Mouse (Mus musculus) cerebellum, adult 9-10 months (tissue): ENCODE measurements around the gene Gtf3c4.
A peak's percentile ranks its signal among the peaks of the same experiment; 100 is the strongest.

ENCODE experiments used
- DNase-seq: peaks from one replicate; pipeline ENCODE4 v3.0.0; 2022

Gtf3c4 gene

DNA sequence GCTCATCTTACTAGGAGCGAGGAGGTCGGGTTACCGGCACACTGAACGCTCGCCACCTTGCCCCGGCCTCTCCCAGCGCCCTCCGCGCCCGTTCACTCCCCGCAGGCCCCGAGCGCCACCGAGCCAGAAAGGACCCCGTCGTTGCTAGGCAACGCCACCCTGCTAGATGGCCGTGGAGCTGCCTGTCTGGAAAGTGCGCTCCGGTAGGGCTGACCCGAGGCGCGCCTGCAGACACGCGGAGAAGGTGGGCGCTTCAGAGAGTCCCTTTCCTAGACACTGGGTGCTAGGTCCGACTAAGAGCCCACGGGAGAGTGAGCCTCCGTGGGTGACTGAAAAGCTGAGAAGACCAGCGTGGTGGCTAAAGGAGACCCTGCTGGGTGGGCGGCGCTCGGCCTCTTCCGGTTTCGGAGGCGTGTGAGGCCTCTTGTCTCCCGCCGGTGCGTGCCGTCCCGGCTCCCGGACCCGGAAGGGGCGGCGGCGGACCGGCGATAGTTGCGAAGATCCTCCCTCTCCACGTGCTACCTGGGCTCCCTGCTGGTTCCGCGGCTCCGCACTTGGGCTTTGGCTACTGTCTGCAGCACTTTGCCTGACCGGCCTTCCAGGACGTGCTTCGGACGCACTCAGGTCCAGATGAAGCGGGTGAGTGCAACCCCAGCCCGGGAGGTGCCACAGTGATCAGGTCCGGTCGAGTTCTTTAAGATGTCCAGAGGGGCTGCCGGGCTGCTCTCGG is at the start of gene Gtf3c4, which contains the start of gene Ddx31:
TSS of gene Gtf3c4 (minus strand) at position 139 of the 730 bp plus-strand sequence.
TSS of gene Ddx31 (plus strand) at position 185 of the 730 bp plus-strand sequence.
- DNase-seq = peak; percentile 94

DNA sequence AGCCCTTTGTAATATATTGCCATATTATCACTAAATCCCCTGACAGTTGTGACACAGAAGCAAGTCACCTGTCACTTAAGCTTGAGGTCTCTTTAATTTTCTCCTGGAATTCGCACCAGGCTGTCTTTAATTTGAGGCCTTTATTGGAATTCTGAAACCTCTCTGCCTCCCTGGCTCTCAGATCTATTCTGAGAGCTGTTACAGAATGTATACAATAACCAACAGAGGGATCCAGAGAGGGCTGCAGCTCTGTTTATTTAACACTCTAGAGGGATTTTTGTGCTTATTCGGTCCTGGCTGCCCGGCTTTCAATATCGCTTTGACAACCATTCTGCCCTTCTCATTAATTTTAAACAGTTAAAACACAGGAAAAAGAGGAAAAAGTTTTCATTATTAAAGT is 44.8 kb upstream of the Gtf3c4 start:
- no peak for DNase-seq

DNA sequence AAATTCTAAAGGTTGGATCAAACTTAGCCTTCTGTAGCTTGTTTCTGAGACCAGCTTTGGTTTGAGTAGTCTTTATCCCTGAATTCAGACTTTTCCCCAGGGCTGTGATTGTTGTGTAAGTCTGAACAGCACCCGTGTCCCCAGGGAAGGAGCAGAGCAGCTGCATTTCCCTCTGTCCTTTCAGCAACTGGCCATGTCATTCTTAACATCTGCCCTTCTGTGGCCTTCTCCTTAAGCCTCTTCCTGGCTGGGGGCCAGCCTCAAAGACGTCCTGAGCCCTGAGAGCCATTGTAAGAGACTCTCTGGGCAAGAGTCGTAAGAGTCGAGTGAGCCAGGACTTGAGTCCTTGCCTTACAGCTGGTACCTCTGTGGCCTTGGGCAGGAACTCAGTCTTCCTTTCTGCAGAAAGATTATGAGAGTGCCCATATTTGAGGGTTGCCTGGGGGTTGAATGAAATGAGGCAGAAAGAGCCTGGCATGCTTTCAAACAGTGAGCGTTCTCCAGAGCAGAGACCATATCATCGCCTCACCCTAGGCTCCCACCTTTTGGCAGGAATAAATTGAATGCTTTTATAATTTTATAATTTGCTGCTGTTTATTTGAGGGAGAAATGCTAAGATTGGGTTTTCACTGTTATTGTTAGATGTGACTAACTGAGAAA is 42.8 kb upstream of the Gtf3c4 start:
- DNase-seq = no peak

DNA sequence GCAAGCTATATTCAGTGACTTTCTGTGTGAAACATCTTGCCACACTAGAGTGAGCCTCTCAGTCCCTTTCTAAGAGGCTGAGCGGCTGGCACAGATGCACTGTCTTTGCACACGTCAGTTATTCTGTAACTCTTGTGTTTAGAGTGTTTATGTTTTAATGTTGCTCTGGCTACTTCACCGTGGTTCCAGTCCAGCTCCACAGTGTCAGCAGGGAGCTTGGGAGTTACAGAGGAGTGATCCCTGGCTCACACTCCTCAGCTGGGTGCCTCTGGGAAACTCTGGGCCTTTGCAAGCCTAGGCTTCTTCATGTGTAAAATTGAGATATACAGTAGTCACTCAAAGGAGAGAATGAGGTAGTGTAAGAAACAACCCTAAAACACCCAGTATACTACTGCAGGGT is 41.9 kb upstream of the Gtf3c4 start:
- no peak for DNase-seq

DNA sequence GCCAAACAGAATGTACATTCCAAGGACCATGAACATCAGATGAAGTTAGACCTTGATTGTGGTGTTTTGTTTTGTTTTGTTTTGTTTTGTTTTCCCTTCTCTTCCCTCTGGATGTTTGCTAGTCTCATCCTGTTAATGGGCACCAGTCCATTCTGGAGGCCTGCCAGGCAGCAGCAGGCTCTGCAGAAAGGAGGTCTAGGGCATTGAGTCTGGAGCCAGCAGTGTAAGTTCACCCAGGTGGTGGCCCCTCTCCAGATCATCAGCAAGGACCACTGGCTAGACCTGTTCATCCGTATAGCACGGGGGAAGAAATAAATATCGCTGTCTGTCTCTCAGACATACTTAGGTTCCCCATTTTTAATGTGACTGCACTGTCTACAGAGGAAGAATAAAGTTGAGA is 41.1 kb upstream of the Gtf3c4 start:
- DNase-seq = no peak

DNA sequence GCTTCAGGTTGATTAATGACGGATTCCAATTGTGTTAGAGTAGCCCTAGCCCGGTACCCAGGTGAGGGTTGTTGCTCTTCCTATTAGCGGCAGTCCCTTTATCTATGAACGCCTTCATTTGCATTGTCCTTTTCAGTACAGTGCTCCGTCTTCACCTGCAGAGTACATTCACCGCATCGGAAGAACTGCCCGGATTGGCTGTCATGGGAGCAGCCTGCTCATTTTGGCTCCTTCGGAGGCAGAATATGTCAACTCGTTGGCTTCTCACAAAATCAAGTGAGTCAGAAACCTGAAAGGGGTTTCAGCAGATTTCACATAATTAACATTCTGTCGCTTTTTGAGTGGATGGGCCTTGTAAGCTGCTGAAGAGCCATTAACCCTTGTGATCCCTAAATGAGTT is 35.4 kb upstream of the Gtf3c4 start:
- no peak for DNase-seq

DNA sequence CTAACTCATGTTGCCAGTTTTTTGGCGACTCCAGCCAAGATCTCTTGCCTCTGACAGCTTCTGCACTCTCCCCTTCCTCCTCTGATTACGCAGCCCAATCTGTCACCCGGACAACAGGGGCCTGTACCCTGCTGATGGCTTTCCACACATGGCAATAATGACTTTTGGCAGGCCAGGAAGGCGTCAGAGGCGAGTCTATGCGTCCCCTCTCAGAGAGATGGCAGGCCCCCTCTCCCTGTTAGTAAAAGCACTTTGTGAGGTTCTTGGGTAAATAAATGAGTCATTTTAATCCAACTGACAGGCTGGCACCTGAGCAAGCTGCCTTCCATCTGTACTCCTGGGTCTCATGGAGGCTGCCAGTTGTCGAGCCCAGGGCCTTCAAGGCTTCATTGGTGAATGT is 27.3 kb upstream of the Gtf3c4 start:
- DNase-seq = peak; percentile 81

DNA sequence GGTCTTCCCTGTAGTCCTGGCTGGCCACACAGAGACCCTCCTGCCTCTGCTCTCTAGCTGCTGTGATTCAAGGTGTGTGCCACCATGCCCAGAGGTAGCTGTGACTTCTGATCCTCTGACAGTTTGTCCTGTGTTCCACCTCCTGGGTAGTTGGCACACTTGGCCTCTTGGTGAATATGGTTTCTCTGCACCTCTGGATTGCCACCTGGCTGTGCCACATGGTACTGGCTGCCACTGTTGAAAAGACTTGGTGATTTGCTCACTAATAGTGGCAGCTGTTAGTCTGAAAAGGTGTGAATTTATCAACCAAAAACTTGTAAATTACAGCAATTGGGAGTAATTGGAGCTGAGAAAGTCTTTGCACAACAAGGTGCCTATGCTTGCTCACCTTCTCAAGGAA is 23.7 kb upstream of the Gtf3c4 start:
- no peak for DNase-seq

DNA sequence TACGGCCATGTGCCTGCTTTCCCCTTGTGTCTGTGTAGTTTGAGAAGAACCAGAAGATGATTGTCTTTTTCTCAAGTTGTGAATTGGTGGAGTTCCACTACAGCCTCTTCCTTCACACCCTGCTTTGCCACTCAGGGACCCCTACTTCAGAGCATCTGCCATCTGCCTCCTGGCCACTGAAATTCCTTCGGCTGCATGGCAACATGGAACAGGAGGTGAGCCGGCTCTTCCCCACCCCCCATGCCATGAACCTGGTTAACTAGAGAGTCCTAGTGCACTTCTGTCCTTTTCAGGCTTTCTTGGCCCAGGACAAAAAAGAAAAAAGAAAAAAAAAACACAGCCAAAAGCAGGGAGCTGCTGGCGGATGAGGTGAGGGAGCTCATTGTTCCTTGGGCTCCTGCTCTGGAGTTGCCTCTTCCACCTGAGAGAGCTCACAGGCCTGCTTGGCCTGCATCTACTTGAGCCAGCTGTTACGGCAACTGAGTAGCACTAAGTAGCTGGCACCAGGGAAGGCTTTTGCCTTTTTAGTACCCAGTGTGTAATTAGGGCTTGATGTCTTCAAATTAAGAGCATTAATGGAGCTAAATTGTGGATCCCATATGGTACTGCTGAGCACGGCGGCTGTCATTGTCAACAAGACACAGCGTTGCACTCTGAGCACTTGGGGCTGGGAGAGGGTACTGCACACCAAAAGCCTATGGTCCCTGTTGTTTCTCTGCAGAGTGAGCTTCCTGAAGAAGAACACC is 20.7 kb upstream of the Gtf3c4 start:
- DNase-seq = no peak

DNA sequence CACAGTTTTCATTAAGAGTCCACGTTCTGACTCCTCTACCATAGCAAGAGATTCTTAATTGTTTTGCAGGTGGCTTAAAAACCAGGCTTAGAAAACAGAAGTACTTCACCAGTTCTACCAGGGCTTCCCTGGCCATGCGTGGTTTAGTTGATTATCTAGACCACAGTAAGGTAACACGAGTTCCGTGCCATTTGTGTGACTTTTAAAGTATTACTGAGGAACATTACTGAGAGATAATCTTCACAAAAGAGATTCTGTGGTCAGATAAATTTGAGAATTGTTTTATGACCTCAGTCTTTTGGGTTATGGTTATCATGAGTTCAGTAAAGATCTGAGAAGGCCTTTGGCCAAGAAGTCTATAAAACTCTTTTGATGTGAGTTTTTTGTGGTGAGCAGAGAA is 19.1 kb upstream of the Gtf3c4 start:
- no peak for DNase-seq

DNA sequence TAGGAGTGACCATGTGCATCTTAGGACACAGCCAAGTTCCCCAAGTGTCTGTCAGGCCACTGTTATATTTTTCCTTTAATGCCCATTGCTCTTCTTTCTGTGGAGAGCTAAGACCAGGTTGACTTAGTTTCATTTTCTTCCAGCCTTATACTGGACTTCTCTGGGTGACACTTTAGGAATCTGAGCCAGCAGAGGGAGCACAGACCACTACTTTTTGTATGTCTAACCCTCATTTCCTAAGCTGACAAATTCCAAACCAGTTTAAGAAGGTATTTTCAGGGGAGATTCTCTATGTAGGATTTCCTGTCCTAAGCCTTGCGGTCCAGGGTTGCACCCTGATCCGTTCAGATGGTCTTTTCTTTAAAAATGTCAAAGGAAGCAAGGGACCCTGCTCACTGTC is 15.6 kb upstream of the Gtf3c4 start:
- DNase-seq = no peak

DNA sequence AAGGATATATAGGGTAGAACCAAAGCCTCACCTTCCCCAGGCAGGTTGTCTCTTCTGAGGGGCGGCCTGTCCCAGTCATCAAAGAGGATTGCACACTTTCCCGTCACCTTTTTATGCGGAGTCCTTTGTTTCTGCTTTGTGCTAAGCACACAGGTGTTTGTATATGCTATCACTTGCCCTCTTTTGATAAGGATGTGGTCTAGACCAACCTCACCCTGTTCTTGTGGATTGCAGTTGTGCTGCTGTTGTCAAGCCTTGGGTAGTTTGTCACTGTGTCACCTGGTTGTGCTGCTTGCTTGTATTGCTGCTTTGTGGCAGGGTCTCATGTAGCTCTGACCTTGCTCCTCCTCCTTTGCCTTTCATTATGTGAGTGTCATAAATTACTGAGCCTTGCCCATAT is 12.4 kb upstream of the Gtf3c4 start:
- DNase-seq = no peak

DNA sequence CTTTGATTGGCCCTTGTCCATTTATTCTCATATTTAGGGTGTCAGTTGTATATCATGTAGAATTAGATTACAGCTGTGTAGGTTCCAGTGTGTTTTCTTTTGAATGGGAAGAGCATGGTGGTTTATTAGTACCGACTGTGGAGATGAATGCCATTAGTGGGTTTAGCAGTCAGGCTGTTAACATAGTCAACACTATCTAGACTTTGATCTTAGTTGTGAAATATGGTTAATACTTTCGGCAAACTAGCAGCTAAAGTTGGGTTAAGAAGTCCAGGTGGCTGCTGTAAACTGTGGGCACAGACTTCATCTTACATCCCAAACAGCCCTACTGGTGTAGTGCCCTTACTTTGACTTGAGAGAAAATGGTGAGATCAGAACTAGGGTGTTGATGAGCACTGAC is 8.7 kb upstream of the Gtf3c4 start:
- no peak for DNase-seq

DNA sequence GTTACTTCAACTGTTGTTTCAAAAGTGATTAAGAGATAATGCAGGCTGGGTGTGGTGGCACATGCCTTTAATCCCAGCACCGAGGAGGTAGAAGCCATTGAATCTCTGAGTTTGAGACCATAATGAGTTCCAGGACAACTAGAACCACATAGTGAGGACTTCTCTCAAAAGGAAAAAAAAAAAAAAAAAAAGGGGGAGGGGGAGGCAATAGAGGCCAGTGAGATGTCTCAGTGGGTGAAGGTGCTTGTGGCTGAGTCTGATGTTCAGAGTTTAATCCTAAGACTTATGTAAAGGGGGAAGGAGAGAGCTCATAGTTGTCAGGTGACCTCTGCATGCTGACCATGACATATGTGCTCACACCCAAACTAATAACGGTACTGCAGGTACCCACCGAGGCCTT is 1.9 kb upstream of the Gtf3c4 start:
- no peak for DNase-seq

DNA sequence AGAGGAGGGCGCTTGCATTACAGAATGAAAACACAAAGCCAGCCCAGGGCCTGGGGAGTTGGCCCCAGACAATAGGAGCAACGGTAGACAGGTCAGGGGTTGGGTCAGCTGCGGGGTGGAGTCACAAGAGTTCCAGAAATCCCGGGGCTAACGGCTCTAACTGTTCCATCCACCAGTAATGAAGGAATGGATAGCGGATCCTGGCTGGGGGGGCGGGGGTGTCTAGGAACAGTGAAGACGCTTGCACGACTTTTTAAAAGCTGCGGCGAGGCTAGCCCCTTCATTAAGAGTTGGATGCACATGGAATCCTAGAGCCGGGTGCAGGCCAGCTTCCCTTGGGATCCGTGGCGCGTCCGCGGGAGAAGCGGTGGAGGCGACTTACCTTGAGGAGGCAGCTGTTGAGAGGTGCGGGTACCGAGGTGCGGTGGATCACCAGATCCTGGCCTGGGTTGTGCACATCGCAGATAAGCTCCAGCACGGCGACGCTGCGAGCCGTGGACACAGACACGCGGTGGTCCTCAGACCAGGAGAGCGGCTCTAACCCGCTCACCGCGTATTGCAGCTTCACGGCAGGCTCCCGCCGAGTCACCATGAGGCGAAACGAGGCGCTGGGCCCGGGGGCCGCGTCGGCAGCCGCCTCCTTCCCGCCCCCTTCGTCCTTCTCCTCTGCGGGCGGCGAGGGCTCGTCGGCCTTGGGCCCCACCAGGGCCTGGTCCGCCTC is 499 bp downstream of the Gtf3c4 start:
- no peak for DNase-seq

DNA sequence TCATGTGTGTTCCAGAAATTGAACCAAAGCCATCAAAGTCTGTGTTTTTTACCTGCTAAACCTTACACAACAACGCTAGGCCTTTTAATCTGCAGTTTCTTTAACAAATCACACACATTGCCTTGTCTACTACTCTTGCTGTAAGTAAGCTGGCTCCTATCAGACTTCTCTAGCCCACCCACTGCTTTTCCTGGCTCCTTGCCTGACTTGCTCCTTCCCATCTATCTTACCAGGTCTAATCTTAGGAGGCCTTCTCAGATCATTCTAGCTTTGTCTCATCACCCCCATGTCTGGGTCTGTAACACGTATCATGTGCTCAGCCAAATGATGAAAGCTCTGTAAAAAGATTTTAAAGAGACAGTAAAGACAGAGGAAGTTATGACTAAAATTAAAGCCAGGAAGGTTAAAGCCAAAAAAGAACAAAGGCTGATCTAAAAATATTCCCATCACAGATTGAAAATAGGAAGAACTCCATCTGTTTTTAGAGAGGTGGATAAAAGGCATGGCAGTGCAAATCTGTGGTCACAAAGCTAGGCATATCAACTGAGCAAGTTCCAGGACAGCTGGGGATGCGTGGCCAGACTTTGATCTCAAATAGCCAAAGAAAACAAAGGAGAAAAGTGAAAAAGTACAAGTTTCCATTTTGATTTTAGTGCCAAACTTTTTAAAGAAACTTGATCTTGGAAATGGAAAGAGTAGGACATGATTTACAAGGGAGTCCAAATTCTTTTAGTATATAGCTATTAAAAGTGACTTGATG is 3.8 kb downstream of the Gtf3c4 start:
- DNase-seq = peak; percentile 41

DNA sequence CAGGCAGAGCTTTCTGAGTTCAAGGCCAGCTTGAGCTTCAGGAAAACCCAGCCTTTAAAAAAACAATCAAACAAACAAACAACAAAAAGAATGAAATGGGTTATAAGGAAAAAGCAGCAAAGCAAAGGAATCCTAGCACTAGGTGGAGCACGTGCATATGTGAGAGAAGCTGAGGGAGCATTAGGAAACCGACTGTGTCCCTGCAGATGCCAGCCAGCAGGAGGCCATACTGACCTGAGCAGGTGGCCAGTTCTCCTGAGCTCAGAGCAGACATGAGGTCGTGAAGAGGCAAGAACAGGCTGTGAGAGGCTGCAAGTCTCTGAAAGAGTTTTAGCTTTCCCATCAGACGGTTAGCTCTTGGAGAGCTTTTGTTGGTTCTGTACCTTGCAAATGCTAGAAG is 10.9 kb downstream of the Gtf3c4 start:
- DNase-seq = no peak

DNA sequence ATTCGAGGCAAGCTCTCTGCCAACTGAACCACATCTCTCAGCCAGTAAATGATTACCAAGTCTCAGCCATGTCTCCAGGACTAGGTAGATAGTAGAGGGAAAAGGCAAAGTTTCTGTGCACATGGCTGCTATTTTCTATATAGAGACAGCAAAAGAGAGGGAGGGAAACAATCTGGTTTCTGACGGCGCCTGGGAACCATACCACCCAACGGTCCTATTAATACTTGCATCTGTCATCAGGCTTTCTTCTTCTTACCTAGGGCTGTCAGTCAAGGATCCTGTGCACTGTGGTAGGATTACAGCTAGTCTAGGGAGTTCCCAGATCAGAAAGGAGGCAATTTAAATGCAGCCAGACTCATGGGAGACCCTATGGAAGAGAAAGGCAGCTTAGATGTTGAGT is 21.3 kb downstream of the Gtf3c4 start:
- no peak for DNase-seq

DNA sequence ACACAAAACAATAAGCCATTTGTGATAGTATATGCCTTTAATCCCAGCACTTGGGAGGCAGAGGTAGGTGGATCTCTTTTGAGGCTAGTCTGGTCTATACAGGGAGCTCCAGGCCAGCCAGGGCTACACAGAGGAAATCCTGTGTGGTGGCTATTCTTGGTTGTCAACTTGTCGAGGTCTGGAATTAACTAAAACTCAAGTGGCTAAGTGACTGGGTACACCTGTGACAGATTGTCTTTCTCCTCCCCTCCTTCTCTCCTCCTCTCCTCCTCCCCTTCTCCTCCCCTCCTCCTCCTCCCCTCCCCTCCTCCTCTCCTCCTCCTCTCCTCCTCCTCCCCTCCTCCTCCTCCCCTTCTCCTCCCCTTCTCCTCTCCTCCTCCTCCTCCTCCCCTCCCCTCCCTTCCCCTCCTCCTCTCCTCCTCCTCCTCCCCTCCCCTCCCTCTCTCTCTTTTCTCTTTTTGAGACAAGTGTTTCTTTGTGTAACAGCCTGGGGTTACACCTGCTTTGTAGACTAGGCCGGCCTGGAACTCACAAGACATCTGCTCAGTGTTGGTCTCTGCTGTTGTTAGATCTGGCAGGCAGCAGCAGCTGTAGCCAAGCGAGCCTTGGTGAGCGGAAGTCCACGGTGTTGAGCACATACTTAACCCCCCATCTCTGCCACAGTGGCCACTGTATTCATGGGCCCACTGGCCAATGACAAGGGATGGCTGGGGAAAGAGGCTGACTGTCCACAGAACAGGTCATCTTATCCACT is 29.7 kb downstream of the Gtf3c4 start:
- DNase-seq = no peak

DNA sequence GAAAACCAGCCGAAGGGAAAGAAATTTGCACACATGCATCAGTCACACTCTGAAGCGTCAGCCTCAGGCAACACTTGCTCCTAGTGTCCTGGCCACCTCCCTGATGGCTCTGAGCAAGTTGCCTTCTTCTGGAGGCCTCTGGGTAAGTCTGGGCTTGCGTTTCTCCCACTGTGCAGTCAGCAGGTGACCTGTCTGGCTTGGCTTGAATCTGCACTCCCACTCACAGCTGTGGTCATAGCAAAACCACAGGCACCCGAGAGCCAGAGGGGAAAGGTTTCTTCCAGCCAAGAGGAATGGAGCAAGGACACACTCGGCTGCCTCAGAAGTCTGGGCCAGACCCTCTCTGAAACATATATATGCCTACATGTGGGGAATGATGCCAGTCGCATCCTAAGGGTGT is 31.3 kb downstream of the Gtf3c4 start:
- DNase-seq = no peak

DNA sequence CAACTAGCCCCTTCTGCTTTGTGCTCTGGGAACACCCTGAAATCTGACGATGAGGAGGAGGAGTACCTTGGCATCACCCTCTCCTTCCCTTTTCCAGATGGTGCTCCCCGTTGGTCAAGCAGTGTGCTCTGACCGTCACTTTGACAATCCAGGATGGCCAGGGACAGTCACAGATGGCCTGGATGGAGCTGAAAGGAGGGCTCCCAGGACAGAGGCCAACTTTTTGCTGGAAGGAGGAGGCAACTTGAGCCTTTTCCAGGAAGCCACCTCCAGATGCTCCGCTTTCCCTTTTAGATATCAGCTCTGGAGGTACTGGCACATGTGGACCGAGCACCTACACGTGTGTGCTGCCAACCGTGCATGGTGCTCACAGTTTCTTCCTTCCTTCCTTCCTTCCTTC is 36.8 kb downstream of the Gtf3c4 start:
- DNase-seq = no peak

DNA sequence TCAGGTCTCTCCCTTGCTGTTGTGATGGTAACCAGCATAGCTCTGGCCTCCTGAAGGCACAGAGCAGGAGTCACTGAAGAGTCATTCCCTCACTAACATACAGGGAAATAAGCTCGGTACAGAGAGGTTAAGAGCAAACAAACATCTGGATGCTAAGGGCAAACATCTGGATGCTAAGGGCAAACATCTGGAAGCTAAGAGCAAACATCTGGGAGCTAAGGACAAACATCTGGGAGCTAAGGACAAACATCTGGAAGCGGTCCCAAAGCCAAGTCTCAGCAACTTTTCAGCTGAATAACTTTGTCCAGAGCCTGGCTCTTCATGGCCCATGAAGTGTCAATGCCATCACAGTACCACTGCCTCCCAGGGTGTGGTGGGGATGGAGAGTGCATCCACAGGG is 40.6 kb downstream of the Gtf3c4 start:
- DNase-seq = no peak
